Mouse (Mus musculus) CD4-positive, CD25-positive, alpha-beta regulatory T cell (primary cell): ENCODE results near the gene Ncf4. TPM values are rescaled to one million over a fixed set of nuclear protein-coding genes. Genes with fewer than 3 reads are reported as not detected.

Experiments used
- polyA plus RNA-seq: library from polyadenylated mRNA; unstranded; fragments of 100-300 nt; shearing (Covaris generic); gene quantifications from one replicate; pipeline ENCODE4 v1.2.1, GENCODE M21; 2017

Ncf4 gene
- 204 TPM for polyA plus RNA-seq

DNA sequence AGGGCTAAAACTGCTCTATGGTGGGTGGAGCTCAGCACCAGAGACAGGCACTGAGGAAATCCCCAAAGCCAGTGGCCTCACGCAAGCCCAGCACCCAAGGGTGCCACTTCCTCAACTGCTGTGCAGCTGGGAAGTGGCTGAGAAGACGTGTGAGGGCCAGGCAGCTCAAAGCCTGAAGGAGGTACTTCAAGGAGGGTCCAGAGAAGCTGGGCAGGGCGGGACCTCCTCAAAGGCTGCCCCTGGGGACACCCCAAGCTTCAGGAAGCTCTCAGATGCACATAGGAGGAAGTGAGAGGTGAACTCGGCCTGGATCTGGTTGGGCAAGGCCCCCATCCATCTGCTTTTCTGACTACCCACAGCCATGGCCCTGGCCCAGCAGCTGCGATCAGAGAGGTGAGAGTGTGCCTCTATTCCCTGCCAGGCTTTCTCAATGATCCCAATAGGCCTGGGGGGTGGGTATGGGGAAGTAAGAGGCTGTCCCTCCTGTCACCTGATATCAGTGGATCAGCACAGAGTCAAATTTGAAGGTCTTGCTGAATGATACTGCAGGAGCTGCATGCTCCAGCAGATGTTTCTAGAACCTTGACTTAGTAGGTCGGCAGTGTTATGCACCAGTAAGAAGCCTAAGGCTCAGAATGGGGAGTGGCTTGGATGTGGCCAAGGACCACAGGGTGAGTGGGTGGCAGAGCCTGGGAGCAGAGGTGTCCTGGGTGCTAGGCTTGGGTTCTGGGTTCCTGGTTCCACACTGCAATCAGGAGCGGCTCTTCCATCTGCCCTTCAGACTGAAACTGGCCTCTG lies at the start of gene Ncf4:
Gene Ncf4, plus strand, starts transcription at position 107 of the 798 bp plus-strand sequence.

DNA sequence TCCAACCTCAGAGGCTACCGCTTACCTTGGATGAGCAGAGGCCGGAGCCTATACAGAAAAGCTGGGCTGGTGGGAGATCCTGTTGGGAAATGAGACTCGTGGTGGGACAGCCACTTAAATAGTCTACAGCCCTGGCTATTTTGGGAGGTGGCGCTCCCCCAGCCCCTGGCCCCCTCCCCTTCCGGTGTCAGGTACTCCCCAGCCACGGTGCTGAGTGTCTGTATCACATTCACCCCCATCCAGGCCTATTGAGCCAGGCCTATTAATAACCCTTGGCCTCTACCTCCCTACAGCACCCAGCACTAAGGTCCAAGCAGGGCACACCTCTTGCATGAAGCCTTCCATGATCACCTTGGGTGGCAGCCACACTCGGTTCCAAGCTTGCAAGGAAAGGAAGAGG lies 38.3 kb upstream of the Ncf4 start, which contains the start of gene Pvalb:
Gene Pvalb, minus strand, starts transcription at position 89 of the 400 bp plus-strand sequence.

DNA sequence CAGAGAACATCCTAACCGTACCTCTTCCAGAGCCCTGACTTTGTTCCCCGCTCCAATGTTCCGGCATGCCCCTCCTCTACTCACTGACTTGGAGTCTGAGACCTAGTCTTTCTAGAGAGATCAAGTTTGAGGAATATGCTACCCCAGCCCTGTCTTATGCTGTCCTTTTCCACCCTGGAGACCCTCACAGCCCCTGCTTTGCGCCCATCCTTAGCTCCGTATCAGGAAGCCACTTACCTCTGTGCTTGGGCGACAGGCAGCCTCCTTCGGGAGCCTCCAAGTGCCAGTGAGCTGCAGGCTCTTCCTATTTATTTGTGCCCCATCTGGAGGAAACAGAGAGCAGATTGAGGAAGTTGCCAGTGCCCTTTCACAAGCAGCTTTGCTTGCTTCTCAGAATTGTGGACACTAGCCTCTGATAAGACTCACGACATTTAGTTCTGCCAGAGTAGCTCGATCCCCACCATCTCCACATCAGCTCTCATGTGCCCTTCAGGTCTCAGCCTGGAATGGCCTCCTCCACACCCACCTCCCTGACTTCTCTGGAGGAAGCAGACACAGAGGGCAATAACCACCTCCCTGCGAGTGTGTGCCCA lies 60.8 kb downstream of the Ncf4 start, which contains the start of gene Csf2rb2:
Gene Csf2rb2, minus strand, starts transcription at position 381 of the 593 bp plus-strand sequence.

Other genes starting within 250 kb of the Ncf4 start
- gene Cacng2, start 124.8 kb upstream of the Ncf4 start, polyA plus RNA-seq = 0.04 TPM
- 58.3 TPM for gene Ift27, start 70.7 kb upstream of the Ncf4 start, polyA plus RNA-seq
- gene Pvalb, start 38.4 kb upstream of the Ncf4 start, polyA plus RNA-seq = not detected
- gene Csf2rb2, start 60.9 kb downstream of the Ncf4 start, polyA plus RNA-seq = not detected
- gene Csf2rb, start 81.0 kb downstream of the Ncf4 start, polyA plus RNA-seq = 0.72 TPM
- gene Tex33, start 151.1 kb downstream of the Ncf4 start, polyA plus RNA-seq = not detected
- 1.3 TPM for gene Tst, start 161.1 kb downstream of the Ncf4 start, polyA plus RNA-seq
- 7.1 TPM for gene Mpst, start 161.6 kb downstream of the Ncf4 start, polyA plus RNA-seq
- gene Kctd17, start 183.8 kb downstream of the Ncf4 start, polyA plus RNA-seq = 23.3 TPM
- gene Tmprss6, start 223.8 kb downstream of the Ncf4 start, polyA plus RNA-seq = not detected